Mouse (Mus musculus): Measurements from ENCODE around the gene Zfp106. TPM values are rescaled to one million over a fixed set of nuclear protein-coding genes. Genes with fewer than 3 reads are reported as not detected.
"Not testable (repeated sequence)": the region's sequence is repeated elsewhere in the genome, so short reads cannot be mapped to it uniquely, and the experiment has no call there.

The Zfp106 gene
- polyA plus RNA-seq, 1 experiment from 2014 or later, result 45.5 TPM

DNA sequence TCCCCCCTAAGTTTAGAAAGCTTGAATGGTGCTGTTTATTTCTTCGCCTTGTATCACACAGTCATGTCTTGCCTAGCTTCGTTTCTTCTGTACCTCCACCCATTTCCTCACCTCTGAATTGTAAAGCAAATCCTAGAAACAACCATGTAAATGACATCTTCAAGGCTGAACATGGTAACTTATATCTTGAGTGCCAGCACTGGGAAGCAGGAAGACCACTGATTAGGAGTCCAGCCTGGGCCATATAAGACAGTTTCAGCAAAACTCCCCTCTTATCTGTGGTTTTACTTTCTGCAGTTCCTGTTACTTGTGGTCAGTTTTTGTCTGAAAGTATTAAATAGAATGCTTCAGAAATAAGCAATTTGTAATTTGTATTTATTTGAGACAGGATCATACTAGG, 12.3 kb upstream of the Zfp106 start:
- no peak for ATAC-seq (ENCODE audit: low FRiP score, low TSS enrichment)
- Histone ChIP-seq H3K27me3 (ENCODE audit: insufficient read depth, low read length) (no peaks in the 10 kb centered on the region), H3K9me3 (ENCODE audit: low read length) (no peaks in the 10 kb centered on the region), H3K27ac (ENCODE audit: low read length) (no peak overlapping the region), H3K4me2 (replicated peaks; ENCODE audit: low read depth, low read length) (no peak overlapping the region), H3K9ac (replicated peaks; ENCODE audit: low read length) (no peak overlapping the region), H3K4me3 (ENCODE audit: low read length) (no peak overlapping the region), H3K36me3 (ENCODE audit: insufficient read depth, low read length) (peaks cover 9% of the 10 kb centered on the region; the same call in 1 of the 2 replicates), H3K4me1 (ENCODE audit: insufficient read depth, low read length) (0 out of 2 replicates have a peak, but pooled peaks cover 4% of the 10 kb centered on the region)
- WGBS, result 96% methylated on average over 2 of the region's 2 CpGs

DNA sequence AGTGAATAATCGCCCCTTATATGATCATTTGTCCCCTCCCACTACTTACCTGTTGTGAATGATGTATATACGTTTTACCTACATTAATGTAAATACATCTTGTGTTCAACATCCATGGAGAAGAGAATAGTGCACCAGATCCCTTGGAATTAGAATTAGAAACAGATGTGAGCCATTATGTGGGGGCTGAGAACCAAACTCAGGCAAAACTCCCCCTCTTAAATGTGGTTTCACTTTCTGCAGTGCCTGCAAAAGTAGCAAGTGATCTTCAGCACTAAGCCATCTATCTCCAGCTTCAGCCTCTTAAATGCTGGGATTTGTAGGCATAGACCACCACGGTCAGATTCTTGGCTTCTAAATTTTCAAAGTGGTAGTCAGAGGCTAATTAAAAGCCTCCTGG, 11.5 kb upstream of the Zfp106 start:
- H3K9ac ChIP-seq (replicated peaks; ENCODE audit: low read length), result no peak overlapping the region
- H3K36me3 ChIP-seq (ENCODE audit: insufficient read depth, low read length), result peaks cover 11% of the 10 kb centered on the region; the same call in 1 of the 2 replicates
- no peak overlapping the region for H3K4me3 ChIP-seq (ENCODE audit: low read length)
- no peak overlapping the region for H3K27ac ChIP-seq (ENCODE audit: low read length)
- H3K4me2 ChIP-seq (replicated peaks; ENCODE audit: low read depth, low read length), result no peak overlapping the region
- no peaks in the 10 kb centered on the region for H3K27me3 ChIP-seq (ENCODE audit: insufficient read depth, low read length)
- H3K4me1 ChIP-seq (ENCODE audit: insufficient read depth, low read length), result 0 out of 2 replicates have a peak, but pooled peaks cover 4% of the 10 kb centered on the region
- H3K9me3 ChIP-seq (ENCODE audit: low read length), result no peaks in the 10 kb centered on the region
- WGBS, result 71% methylated on average over 3 of the region's 3 CpGs
- ATAC-seq (ENCODE audit: low FRiP score, low TSS enrichment), result no peak

DNA sequence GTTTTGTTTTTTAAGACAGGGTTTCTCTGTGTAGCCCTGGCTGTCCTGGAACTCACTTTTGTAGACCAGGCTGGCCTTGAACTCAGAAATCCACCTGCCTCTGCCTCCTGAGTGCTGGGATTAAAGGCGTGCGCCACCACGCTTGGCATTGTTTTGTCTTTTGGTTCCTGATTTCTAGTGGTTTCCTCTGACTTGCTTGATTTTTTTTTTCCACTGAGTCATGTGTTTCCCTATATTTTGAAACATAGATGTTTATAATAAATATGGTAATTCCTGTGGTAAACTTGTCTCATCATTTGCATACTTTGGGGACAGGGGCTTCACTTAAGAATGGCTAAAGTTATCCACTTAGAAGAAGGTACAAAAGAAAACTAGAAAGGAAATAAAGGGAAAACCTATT, 8.5 kb upstream of the Zfp106 start:
- WGBS, result 95% methylated on average over 3 of the region's 3 CpGs
- not testable (repeated sequence) for H3K27ac ChIP-seq (ENCODE audit: low read length); H3K27me3 ChIP-seq (ENCODE audit: insufficient read depth, low read length); H3K9ac ChIP-seq (replicated peaks; ENCODE audit: low read length); H3K9me3 ChIP-seq (ENCODE audit: low read length); ATAC-seq (ENCODE audit: low FRiP score, low TSS enrichment); H3K4me3 ChIP-seq (ENCODE audit: low read length); H3K4me2 ChIP-seq (replicated peaks; ENCODE audit: low read depth, low read length)
- Histone ChIP-seq H3K36me3 (ENCODE audit: insufficient read depth, low read length) (peaks cover 11% of the 10 kb centered on the region; the same call in 1 of the 2 replicates), H3K4me1 (ENCODE audit: insufficient read depth, low read length) (peaks cover 14% of the 10 kb centered on the region)

DNA sequence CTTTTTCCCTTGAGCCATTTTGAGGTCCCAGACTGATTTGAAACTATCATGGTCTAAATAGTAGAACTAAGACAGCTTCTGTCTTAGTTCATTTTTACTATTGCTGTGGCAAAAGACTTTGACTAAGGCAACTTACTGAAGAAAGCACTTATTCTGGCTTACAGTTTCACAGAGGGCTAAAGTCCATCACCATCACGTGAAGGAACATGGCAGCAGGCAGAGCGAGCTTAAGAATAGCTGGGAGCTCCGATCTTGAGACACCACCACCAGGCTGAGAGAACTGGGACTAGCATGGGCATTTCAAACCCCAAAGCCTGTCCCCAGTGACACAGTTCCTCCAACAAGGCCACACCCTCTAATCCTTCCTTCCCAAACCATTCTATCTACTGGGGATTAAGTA, 7.4 kb upstream of the Zfp106 start:
- H3K4me2 ChIP-seq (replicated peaks; ENCODE audit: low read depth, low read length), result no peak overlapping the region
- H3K9me3 ChIP-seq (ENCODE audit: low read length), result no peaks in the 10 kb centered on the region
- ATAC-seq (ENCODE audit: low FRiP score, low TSS enrichment), result no peak
- no peaks in the 10 kb centered on the region for H3K27me3 ChIP-seq (ENCODE audit: insufficient read depth, low read length)
- H3K36me3 ChIP-seq (ENCODE audit: insufficient read depth, low read length), result peaks cover 11% of the 10 kb centered on the region; the same call in 1 of the 2 replicates
- peaks cover 17% of the 10 kb centered on the region for H3K4me1 ChIP-seq (ENCODE audit: insufficient read depth, low read length)
- no peak overlapping the region for H3K27ac ChIP-seq (ENCODE audit: low read length)
- no peak overlapping the region for H3K4me3 ChIP-seq (ENCODE audit: low read length)
- 92% methylated on average over 3 of the region's 3 CpGs for WGBS
- H3K9ac ChIP-seq (replicated peaks; ENCODE audit: low read length), result no peak overlapping the region

DNA sequence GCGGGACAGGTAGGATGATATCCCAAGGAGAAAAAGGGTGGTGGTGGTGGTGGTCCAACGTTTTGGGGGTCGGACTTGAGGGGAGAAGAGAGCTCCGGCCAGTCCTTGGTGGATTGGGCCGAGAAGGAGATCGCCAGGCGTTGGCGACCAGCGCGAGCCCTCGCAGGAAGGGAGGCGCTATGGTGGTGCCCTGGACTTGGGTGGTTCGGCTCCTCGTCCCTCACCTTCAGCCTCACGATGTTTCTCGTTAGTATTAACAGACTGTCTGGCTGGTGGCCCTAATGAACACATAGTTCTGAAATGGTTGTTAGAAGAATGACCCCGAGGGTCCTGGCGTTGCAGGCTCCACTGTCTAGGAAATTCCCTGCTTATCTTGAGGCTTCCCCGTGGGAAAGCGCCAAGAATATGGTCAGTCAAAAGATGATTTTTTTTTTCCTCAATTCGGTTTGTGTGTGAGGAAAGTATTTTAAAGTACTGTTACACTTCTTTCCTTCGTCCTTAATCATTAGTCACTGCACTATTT, 4.2 kb upstream of the Zfp106 start:
- H3K27ac ChIP-seq (ENCODE audit: low read length), result peak overlapping the region; percentile 98
- peaks cover 18% of the 10 kb centered on the region for H3K4me1 ChIP-seq (ENCODE audit: insufficient read depth, low read length)
- H3K4me3 ChIP-seq (ENCODE audit: low read length), result peak overlapping the region; percentile 68
- peak overlapping the region; percentile 71 for H3K9ac ChIP-seq (replicated peaks; ENCODE audit: low read length)
- H3K9me3 ChIP-seq (ENCODE audit: low read length), result no peaks in the 10 kb centered on the region
- WGBS, result under 1% methylated on average over 22 of the region's 22 CpGs
- H3K4me2 ChIP-seq (replicated peaks; ENCODE audit: low read depth, low read length), result peak overlapping the region; percentile 79
- H3K27me3 ChIP-seq (ENCODE audit: insufficient read depth, low read length), result no peaks in the 10 kb centered on the region
- ATAC-seq (ENCODE audit: low FRiP score, low TSS enrichment), result peak; percentile 83
- H3K36me3 ChIP-seq (ENCODE audit: insufficient read depth, low read length), result peaks cover 11% of the 10 kb centered on the region; the same call in 1 of the 2 replicates

DNA sequence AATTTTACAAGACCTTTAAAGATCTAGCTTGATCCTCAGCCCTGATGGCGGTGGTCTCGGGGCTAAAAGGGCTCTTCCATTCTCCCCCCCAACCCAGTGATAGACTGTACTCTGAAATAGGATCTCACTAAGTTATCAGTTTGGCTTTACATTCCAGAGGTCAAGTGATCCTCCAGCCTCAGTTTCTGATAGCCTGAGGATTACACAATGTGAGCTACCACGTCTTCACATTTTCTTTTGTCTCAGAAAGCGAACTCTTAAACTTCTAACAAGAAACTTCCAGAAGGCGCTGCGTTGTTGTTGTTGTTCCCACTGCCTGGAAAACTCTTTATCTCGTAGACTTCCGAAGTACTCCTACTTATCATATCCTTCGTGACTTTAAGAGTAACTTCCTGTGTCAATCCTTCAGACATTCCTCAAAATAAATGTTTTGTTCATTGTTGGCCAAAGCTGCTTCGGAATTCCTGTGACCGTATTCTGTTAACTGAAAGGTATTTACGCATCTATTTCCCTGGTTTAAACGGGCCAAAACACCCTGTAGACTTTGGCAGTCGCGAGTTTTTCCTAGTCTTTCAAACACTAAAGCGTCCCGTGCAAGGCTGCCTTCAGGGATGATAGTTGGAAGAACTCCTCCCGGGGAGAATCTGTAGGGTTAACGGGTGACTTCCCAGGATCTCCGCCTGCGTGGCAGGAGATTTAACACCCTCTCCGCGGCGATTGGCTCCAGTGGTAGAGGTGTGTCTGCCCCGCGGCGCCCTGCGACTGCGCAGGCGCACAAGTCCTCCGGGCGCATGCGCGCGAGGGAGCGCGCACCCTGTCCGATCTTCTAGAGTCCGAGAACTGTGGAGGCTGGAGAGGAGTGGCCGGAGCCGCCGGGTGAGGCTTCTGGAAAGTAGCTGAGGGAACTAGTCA, 3.5 kb upstream of the Zfp106 start, which contains the start of gene Snap23:
Gene Snap23 (plus strand): TSS at position 786 of the 912 bp plus-strand sequence.
- Histone ChIP-seq H3K36me3 (ENCODE audit: insufficient read depth, low read length) (peaks cover 11% of the 10 kb centered on the region; the same call in 1 of the 2 replicates), H3K4me2 (replicated peaks; ENCODE audit: low read depth, low read length) (peak within 1 kb of the TSS; percentile 79), H3K9me3 (ENCODE audit: low read length) (no peaks in the 10 kb centered on the region), H3K9ac (replicated peaks; ENCODE audit: low read length) (peak within 1 kb of the TSS; percentile 71), H3K4me3 (ENCODE audit: low read length) (peak within 1 kb of the TSS; percentile 68), H3K27me3 (ENCODE audit: insufficient read depth, low read length) (no peaks in the 10 kb centered on the region), H3K27ac (ENCODE audit: low read length) (peak within 1 kb of the TSS; percentile 98), H3K4me1 (ENCODE audit: insufficient read depth, low read length) (peaks cover 21% of the 10 kb centered on the region)
- WGBS, result under 1% methylated on average over 42 of the region's 42 CpGs
- ATAC-seq (ENCODE audit: low FRiP score, low TSS enrichment), result peak; percentile 97

DNA sequence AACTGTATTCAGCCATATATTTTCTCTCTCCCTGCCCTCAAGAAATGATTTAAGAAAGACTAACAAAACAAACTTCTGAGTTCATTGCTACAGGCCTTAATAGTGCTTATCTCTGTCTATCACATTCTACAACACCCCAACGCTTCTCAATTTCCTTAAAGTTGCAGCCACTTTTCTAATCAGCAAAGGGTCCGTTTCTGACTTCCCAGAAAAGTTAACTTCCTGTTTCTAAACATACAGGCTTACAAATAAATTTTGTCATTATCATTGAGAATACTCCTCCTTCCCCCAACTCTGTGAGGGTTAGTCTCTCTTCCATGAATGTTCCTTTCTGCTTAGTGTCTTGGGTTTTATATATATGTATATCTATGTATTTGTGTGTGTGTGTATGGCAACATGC, 1.7 kb upstream of the Zfp106 start:
- peaks cover 21% of the 10 kb centered on the region for H3K4me1 ChIP-seq (ENCODE audit: insufficient read depth, low read length)
- ATAC-seq (ENCODE audit: low FRiP score, low TSS enrichment), result no peak
- WGBS, result 75% methylated on average over 2 of the region's 2 CpGs
- no peaks in the 10 kb centered on the region for H3K9me3 ChIP-seq (ENCODE audit: low read length)
- no peak overlapping the region for H3K4me2 ChIP-seq (replicated peaks; ENCODE audit: low read depth, low read length)
- H3K4me3 ChIP-seq (ENCODE audit: low read length), result no peak overlapping the region
- 0 out of 2 replicates have a peak, but pooled peaks cover under 1% of the 10 kb centered on the region for H3K36me3 ChIP-seq (ENCODE audit: insufficient read depth, low read length)
- no peak overlapping the region for H3K27ac ChIP-seq (ENCODE audit: low read length)
- H3K9ac ChIP-seq (replicated peaks; ENCODE audit: low read length), result no peak overlapping the region
- no peaks in the 10 kb centered on the region for H3K27me3 ChIP-seq (ENCODE audit: insufficient read depth, low read length)

DNA sequence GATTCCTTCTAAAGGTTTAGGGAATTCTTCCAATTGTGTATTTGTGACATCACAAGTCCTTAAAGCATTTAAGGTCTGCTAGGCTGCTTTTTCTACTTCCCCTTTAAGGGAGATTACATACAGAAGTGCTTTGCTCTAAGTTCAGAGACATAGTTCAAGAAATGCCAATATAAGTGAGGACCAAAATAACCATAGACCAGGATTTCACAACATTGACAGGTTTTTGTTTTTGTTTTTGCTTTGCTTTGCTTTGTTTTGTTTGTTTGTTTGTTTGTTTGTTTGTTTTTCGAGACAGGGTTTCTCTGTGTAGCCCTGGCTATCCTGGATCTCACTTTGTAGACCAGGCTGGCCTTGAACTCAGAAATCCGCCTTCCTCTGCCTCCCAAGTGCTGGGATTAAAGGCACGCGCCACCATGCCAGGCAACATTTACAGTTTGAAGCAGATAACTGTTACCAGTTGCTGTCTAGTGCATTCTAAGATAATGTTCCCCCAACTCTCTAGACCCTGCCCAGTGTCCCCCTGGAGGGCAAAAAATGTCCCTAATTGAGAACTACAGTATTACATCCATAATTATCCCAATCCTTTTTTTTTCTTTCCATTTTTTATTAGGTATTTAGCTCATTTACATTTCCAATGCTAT, 1.0 kb upstream of the Zfp106 start:
- H3K4me2 ChIP-seq (replicated peaks; ENCODE audit: low read depth, low read length); ATAC-seq (ENCODE audit: low FRiP score, low TSS enrichment); H3K27me3 ChIP-seq (ENCODE audit: insufficient read depth, low read length); H3K9me3 ChIP-seq (ENCODE audit: low read length); H3K4me3 ChIP-seq (ENCODE audit: low read length); H3K36me3 ChIP-seq (ENCODE audit: insufficient read depth, low read length); H3K9ac ChIP-seq (replicated peaks; ENCODE audit: low read length); H3K27ac ChIP-seq (ENCODE audit: low read length): not testable (repeated sequence)
- peaks cover 21% of the 10 kb centered on the region for H3K4me1 ChIP-seq (ENCODE audit: insufficient read depth, low read length)
- 94% methylated on average over 4 of the region's 4 CpGs for WGBS

DNA sequence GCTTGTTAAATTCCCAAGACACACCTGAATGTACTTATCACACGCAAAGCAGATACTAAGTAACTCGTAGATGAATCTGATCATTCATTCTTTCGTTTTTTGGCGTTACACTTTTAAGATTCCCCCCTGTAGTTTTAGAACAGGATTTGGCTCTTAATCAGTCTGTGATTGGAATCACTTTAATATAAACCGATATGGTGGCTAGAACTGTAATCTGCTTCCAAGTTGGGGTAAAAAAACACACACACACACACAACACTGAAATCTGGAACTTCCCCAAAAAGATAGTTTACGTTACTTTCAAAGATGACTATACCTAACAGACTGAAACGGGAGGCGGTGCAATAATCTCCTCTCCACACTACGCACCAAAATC, 796 bp downstream of the Zfp106 start:
- peak overlapping the region; percentile 63 for H3K4me2 ChIP-seq (replicated peaks; ENCODE audit: low read depth, low read length)
- H3K4me1 ChIP-seq (ENCODE audit: insufficient read depth, low read length), result peaks cover 6% of the 10 kb centered on the region
- H3K9me3 ChIP-seq (ENCODE audit: low read length), result no peaks in the 10 kb centered on the region
- H3K27ac ChIP-seq (ENCODE audit: low read length), result peak overlapping the region; percentile 75; the same call in 1 of the 2 replicates
- H3K36me3 ChIP-seq (ENCODE audit: insufficient read depth, low read length), result 0 out of 2 replicates have a peak, but pooled peaks cover 3% of the 10 kb centered on the region
- H3K4me3 ChIP-seq (ENCODE audit: low read length), result peak overlapping the region; percentile 97
- no peaks in the 10 kb centered on the region for H3K27me3 ChIP-seq (ENCODE audit: insufficient read depth, low read length)
- peak overlapping the region; percentile 94 for H3K9ac ChIP-seq (replicated peaks; ENCODE audit: low read length)
- WGBS, result 22% methylated on average over 9 of the region's 9 CpGs
- ATAC-seq (ENCODE audit: low FRiP score, low TSS enrichment), result no peak

Measured in kidney, embryonic 16.5 days (tissue).